Mouse (Mus musculus): ENCODE measurements at regions not wholly inside any gene's neighbourhood (a gene's known extent, or its start where the extent isn't known, plus 50 kb on each side); places are given as distances from the start of the nearest gene placed in this dataset.
A peak's percentile ranks its signal among the peaks of the same experiment; 100 is the strongest.

GRCm38 (mm10) chr14:76767301-76767700, 210.6 kb upstream of the Serp2 start:
- Histone ChIP-seq H3K27me3 (replicated peaks) (no peaks in the 10 kb centered on the region), H3K4me3 (replicated peaks) (no peak overlapping the region), H3K27ac (no peak overlapping the region), H3K4me2 (replicated peaks) (no peak overlapping the region), H3K9me3 (no peaks in the 10 kb centered on the region), H3K36me3 (no peaks in the 10 kb centered on the region), H3K9ac (no peak overlapping the region), H3K4me1 (replicated peaks) (peaks cover 28% of the 10 kb centered on the region)
- 67% methylated on average over 6 of the region's 6 CpGs for WGBS
- no peak for ATAC-seq

- no peak overlapping the region for H3K4me3 ChIP-seq (replicated peaks)
- no peak overlapping the region for H3K27ac ChIP-seq
- no peaks in the 10 kb centered on the region for H3K36me3 ChIP-seq
- H3K27me3 ChIP-seq (replicated peaks) = no peaks in the 10 kb centered on the region
- H3K4me1 ChIP-seq (replicated peaks) = peaks cover 28% of the 10 kb centered on the region
- 51% methylated on average over 10 of the region's 10 CpGs for WGBS
- ATAC-seq = no peak
- H3K4me2 ChIP-seq (replicated peaks) = no peak overlapping the region
- H3K9ac ChIP-seq = no peak overlapping the region
- no peaks in the 10 kb centered on the region for H3K9me3 ChIP-seq
Observed at GRCm38 (mm10) chr14:76766186-76766713, 209.6 kb upstream of the Serp2 start.

- ATAC-seq = peak; percentile 37; the same call in 1 of the 2 replicates
- Histone ChIP-seq H3K4me1 (replicated peaks) (peaks cover 32% of the 10 kb centered on the region), H3K36me3 (no peaks in the 10 kb centered on the region), H3K27ac (peak overlapping the region; percentile 70), H3K4me3 (replicated peaks) (no peak overlapping the region), H3K27me3 (replicated peaks) (no peaks in the 10 kb centered on the region), H3K4me2 (replicated peaks) (no peak overlapping the region), H3K9ac (no peak overlapping the region), H3K9me3 (no peaks in the 10 kb centered on the region)
- WGBS = 44% methylated on average over 6 of the region's 6 CpGs
Observed at GRCm38 (mm10) chr14:76765094-76765504, 208.4 kb upstream of the Serp2 start.

- Histone ChIP-seq H3K4me1 (replicated peaks) (peaks cover 32% of the 10 kb centered on the region), H3K36me3 (no peaks in the 10 kb centered on the region), H3K9me3 (no peaks in the 10 kb centered on the region), H3K4me2 (replicated peaks) (no peak overlapping the region), H3K4me3 (replicated peaks) (no peak overlapping the region), H3K9ac (no peak overlapping the region), H3K27me3 (replicated peaks) (no peaks in the 10 kb centered on the region), H3K27ac (0 out of 2 replicates have a peak overlapping the region, but pooled peaks have one; percentile 70)
- WGBS = 28% methylated on average over 7 of the region's 7 CpGs
- ATAC-seq = peak; percentile 61
Observed at GRCm38 (mm10) chr14:76764390-76764796, 207.7 kb upstream of the Serp2 start.

- Histone ChIP-seq H3K9me3 (no peaks in the 10 kb centered on the region), H3K4me1 (replicated peaks) (peaks cover 32% of the 10 kb centered on the region), H3K9ac (no peak overlapping the region), H3K27me3 (replicated peaks) (no peaks in the 10 kb centered on the region), H3K4me2 (replicated peaks) (no peak overlapping the region), H3K36me3 (no peaks in the 10 kb centered on the region), H3K4me3 (replicated peaks) (no peak overlapping the region), H3K27ac (no peak overlapping the region)
- 83% methylated on average over 7 of the region's 7 CpGs for WGBS
- ATAC-seq = no peak
Observed at GRCm38 (mm10) chr14:76763539-76763938, 206.8 kb upstream of the Serp2 start.

GRCm38 (mm10) chr14:76762777-76763176, 206.1 kb upstream of the Serp2 start:
- H3K27me3 ChIP-seq (replicated peaks) = no peaks in the 10 kb centered on the region
- H3K27ac ChIP-seq = no peak overlapping the region
- H3K4me3 ChIP-seq (replicated peaks) = no peak overlapping the region
- no peak for ATAC-seq
- no peak overlapping the region for H3K4me2 ChIP-seq (replicated peaks)
- no peaks in the 10 kb centered on the region for H3K9me3 ChIP-seq
- H3K9ac ChIP-seq = no peak overlapping the region
- WGBS = 63% methylated on average over 10 of the region's 10 CpGs
- H3K4me1 ChIP-seq (replicated peaks) = peaks cover 32% of the 10 kb centered on the region
- H3K36me3 ChIP-seq = no peaks in the 10 kb centered on the region

GRCm38 (mm10) chr14:76761691-76762090, 205.0 kb upstream of the Serp2 start:
- Histone ChIP-seq H3K4me2 (replicated peaks) (no peak overlapping the region), H3K4me3 (replicated peaks) (no peak overlapping the region), H3K36me3 (no peaks in the 10 kb centered on the region), H3K9me3 (no peaks in the 10 kb centered on the region), H3K27ac (no peak overlapping the region), H3K27me3 (replicated peaks) (no peaks in the 10 kb centered on the region), H3K9ac (no peak overlapping the region), H3K4me1 (replicated peaks) (peaks cover 32% of the 10 kb centered on the region)
- ATAC-seq = no peak
- 96% methylated on average over 11 of the region's 11 CpGs for WGBS

- WGBS = 88% methylated on average over 4 of the region's 4 CpGs
- peaks cover 28% of the 10 kb centered on the region for H3K4me1 ChIP-seq (replicated peaks)
- no peak overlapping the region for H3K27ac ChIP-seq
Observed at GRCm38 (mm10) chr14:76761274-76761673, 204.6 kb upstream of the Serp2 start.

GRCm38 (mm10) chr14:76760509-76761023, 203.9 kb upstream of the Serp2 start:
- Histone ChIP-seq H3K27me3 (replicated peaks) (no peaks in the 10 kb centered on the region), H3K4me2 (replicated peaks) (no peak overlapping the region), H3K9ac (no peak overlapping the region), H3K36me3 (no peaks in the 10 kb centered on the region), H3K4me1 (replicated peaks) (peaks cover 23% of the 10 kb centered on the region), H3K9me3 (no peaks in the 10 kb centered on the region), H3K27ac (no peak overlapping the region), H3K4me3 (replicated peaks) (no peak overlapping the region)
- 74% methylated on average over 13 of the region's 13 CpGs for WGBS
- ATAC-seq = no peak

More at GRCm38 (mm10) chr14:76761274-76761673, 204.6 kb upstream of the Serp2 start:
- Histone ChIP-seq H3K4me3 (replicated peaks) (no peak overlapping the region), H3K9ac (no peak overlapping the region), H3K36me3 (no peaks in the 10 kb centered on the region), H3K27me3 (replicated peaks) (no peaks in the 10 kb centered on the region), H3K9me3 (no peaks in the 10 kb centered on the region), H3K4me2 (replicated peaks) (no peak overlapping the region)
- no peak for ATAC-seq

- Histone ChIP-seq H3K4me3 (replicated peaks) (no peak overlapping the region), H3K9me3 (no peaks in the 10 kb centered on the region), H3K4me2 (replicated peaks) (no peak overlapping the region), H3K4me1 (replicated peaks) (peaks cover 13% of the 10 kb centered on the region), H3K36me3 (no peaks in the 10 kb centered on the region), H3K27me3 (replicated peaks) (no peaks in the 10 kb centered on the region), H3K27ac (no peak overlapping the region), H3K9ac (no peak overlapping the region)
- WGBS = 91% methylated on average over 4 of the region's 4 CpGs
- no peak for ATAC-seq
Observed at GRCm38 (mm10) chr14:76759377-76759776, 202.7 kb upstream of the Serp2 start.

GRCm38 (mm10) chr14:76758589-76758988, 201.9 kb upstream of the Serp2 start:
- WGBS = 82% methylated on average over 1 of the region's 1 CpGs
- Histone ChIP-seq H3K9ac (no peak overlapping the region), H3K27me3 (replicated peaks) (no peaks in the 10 kb centered on the region), H3K36me3 (no peaks in the 10 kb centered on the region), H3K4me1 (replicated peaks) (peaks cover 8% of the 10 kb centered on the region; the same call in 1 of the 2 replicates), H3K9me3 (no peaks in the 10 kb centered on the region), H3K4me3 (replicated peaks) (no peak overlapping the region), H3K27ac (0 out of 2 replicates have a peak overlapping the region, but pooled peaks have one; percentile 1), H3K4me2 (replicated peaks) (no peak overlapping the region)
- 0 out of 2 replicates have a peak, but pooled peaks have one; percentile 8 for ATAC-seq

- no peaks in the 10 kb centered on the region for H3K9me3 ChIP-seq
- no peak for ATAC-seq
- H3K27me3 ChIP-seq (replicated peaks) = no peaks in the 10 kb centered on the region
- no peak overlapping the region for H3K9ac ChIP-seq
- WGBS = 81% methylated on average over 9 of the region's 9 CpGs
- H3K4me3 ChIP-seq (replicated peaks) = no peak overlapping the region
- H3K4me2 ChIP-seq (replicated peaks) = no peak overlapping the region
- no peak overlapping the region for H3K27ac ChIP-seq
- H3K36me3 ChIP-seq = no peaks in the 10 kb centered on the region
- H3K4me1 ChIP-seq (replicated peaks) = peaks cover 3% of the 10 kb centered on the region; the same call in 1 of the 2 replicates
Observed at GRCm38 (mm10) chr14:76755591-76756376, 199.1 kb upstream of the Serp2 start.

Data from intestine, embryonic 15.5 days (tissue).